10 mouse cellular contexts compared by ENCODE assay signal in the genomic region with DNA sequence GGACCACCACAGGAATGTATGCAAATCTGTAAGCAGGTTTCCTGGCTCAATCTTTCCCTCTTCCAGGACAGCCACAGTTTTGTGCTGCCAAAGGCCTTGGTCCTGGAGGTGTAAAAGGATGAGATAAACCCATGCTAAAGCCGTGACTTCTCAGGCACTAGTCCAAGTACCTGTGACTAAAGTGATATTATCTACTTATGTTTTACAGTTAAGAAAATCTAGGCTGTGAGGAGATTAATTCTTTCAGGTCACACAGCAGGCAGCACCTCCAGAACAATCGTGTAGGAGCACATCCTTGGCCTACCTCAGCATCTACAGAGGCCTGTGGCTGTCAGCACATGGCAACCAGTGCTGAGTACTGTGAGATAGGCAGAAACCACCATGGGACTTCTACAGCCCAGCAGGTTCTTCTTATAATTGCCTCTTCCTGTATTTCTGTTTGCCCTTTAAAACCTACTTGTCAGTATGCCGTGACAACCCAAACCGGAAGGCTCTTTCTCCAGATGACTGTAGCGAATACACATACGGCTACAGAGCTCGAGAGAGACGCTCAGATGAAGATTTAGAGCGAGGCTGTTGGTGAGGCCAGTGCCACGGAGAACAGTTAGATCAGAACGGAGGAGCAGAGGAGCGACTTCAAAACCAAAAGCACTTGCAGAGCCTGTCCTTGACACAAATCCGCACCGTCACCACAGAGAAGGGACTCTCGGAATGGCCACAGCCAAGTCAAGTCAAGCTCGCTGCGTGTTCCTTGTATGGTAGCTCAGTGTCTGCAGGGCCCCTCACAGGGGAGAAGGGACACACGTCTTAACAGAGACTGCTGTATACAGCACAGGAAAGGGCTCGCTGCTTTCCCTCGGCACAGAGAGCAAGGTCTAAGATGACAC. TPM values are rescaled to one million over a fixed set of nuclear protein-coding genes. Genes with fewer than 3 reads are reported as not detected.
DNase-seq lines count a peak whose midpoint lies in the region; ATAC-seq lines count a peak whose summit lies in the region.
"Had no signal": no experiment of that assay in that cellular context is flagged by ENCODE, and none has a peak within 500 bp of the region (broad histone marks: within the 10 kb centered on the region; RNA-seq: fewer than 3 reads in every experiment).

No protein-coding gene starts in this region.

- H3K4me3 ChIP-seq in hindbrain, embryonic 12.5 days: no peak overlapping the region
- H3K4me3 ChIP-seq: embryonic facial prominence, embryonic 12.5 days; limb, embryonic 13.5 days had no signal

- no peak overlapping the region for H3K4me2 ChIP-seq in hindbrain, embryonic 12.5 days (replicated peaks)
- H3K4me2 ChIP-seq: embryonic facial prominence, embryonic 12.5 days; limb, embryonic 13.5 days had no signal

- ATAC-seq in hindbrain, embryonic 12.5 days (ENCODE audit: low FRiP score): 0 out of 2 replicates have a peak, but pooled peaks have one; percentile 12
- peak; percentile 47; the same call in 1 of the 2 replicates for ATAC-seq in monocyte, adult 5-6 weeks (replicated peaks; ENCODE audit: insufficient number of reproducible peaks, low FRiP score, low TSS enrichment, poor library complexity, severe bottlenecking)
- ATAC-seq in erythroid progenitor cell, adult 5-6 weeks (replicated peaks; ENCODE audit: low FRiP score, poor library complexity, severe bottlenecking): no peak

- H3K9me3 ChIP-seq in hindbrain, embryonic 12.5 days (replicated peaks): no peaks in the 10 kb centered on the region
- H3K9me3 ChIP-seq: embryonic facial prominence, embryonic 12.5 days; limb, embryonic 13.5 days had no signal

- peak; percentile 14 for DNase-seq in gastrocnemius, postnatal 10 days
- DNase-seq in gastrocnemius, adult 8-10 months (ENCODE audit: low spot score in 2 of 2): no peak
- DNase-seq in T-cell, adult 2 months (ENCODE audit: low spot score): peak; percentile 73
- DNase-seq in c-Kit-positive CD71-positive TER-119-positive erythroid progenitor cells, embryonic 14.5 days (ENCODE audit: low spot score): no peak
- no peak for DNase-seq in right cerebral cortex, adult 18-20 months

- H3K27me3 ChIP-seq in hindbrain, embryonic 12.5 days: peaks cover 20% of the 10 kb centered on the region

- 82% methylated on average over 20 of the region's 20 CpGs for WGBS in hindbrain, embryonic 12.5 days

- no peaks in the 10 kb centered on the region for H3K36me3 ChIP-seq in hindbrain, embryonic 12.5 days
- H3K36me3 ChIP-seq: embryonic facial prominence, embryonic 12.5 days; limb, embryonic 13.5 days had no signal

- no peak overlapping the region for H3K9ac ChIP-seq in hindbrain, embryonic 12.5 days
- H3K9ac ChIP-seq: embryonic facial prominence, embryonic 12.5 days; limb, embryonic 13.5 days had no signal

- peaks cover 13% of the 10 kb centered on the region for H3K4me1 ChIP-seq in hindbrain, embryonic 12.5 days
- H3K4me1 ChIP-seq: embryonic facial prominence, embryonic 12.5 days had no signal

- H3K27ac ChIP-seq in hindbrain, embryonic 12.5 days: no peak overlapping the region
- H3K27ac ChIP-seq: embryonic facial prominence, embryonic 12.5 days; limb, embryonic 13.5 days had no signal

RNA-seq across cellular contexts. Expression of gene N4bp2l1, which starts 3.8 kb away (rescaled TPM):
- 1 to 10 TPM; 1.8 to 2.9 TPM for total RNA-seq in gastrocnemius, postnatal 10 days (2021)
- 1 to 10 TPM; 2.2 to 3.1 (median 2.5) TPM for total RNA-seq in gastrocnemius, adult 8-10 months (2022)
- 4.5 and 4.9 TPM in 2 replicates for polyA plus RNA-seq in hindbrain, embryonic 12.5 days (2016; fragmentation: Nextera tagmentation; extraction: Ambion mirVana)
- 107 to 157 TPM (median 127 TPM) in 3 replicates for total RNA-seq in monocyte, adult 5-6 weeks (2017)
- 10.5 and 15.9 TPM in 2 replicates for total RNA-seq in erythroid progenitor cell, adult 5-6 weeks (2015; ENCODE audit: low replicate concordance)
- 11.7 and 17.5 TPM in 2 replicates for total RNA-seq in erythroid progenitor cell, adult 5-6 weeks (2017; ENCODE audit: low replicate concordance)

Comparison
In these comparisons a context has a peak if more than half of its experiments do, and no peak if none do; other contexts are left out.
1. DNase-seq: peak in gastrocnemius, postnatal 10 days (single experiment) and T-cell, adult 2 months (single experiment); none in gastrocnemius, adult 8-10 months (0 of 2), c-Kit-positive CD71-positive TER-119-positive erythroid progenitor cells, embryonic 14.5 days (single experiment) and right cerebral cortex, adult 18-20 months (single experiment).